Mouse (Mus musculus): Measurements from ENCODE around the gene Ap1b1.

- TF ChIP-seq TAL1 (conservative IDR thresholded peaks at IDR 0.05; ENCODE audit: low read depth, low read length), result no peak
- no peak for TF ChIP-seq CTCF (IDR thresholded peaks at IDR 0.05; ENCODE audit: low read depth, low read length)
Observed at GRCm38 (mm10) chr11:5011480-5011879, 24.9 kb downstream of the Ap1b1 start.
